Mouse (Mus musculus) liver, embryonic 15.5 days (tissue): ENCODE measurements around the gene Gfpt2. TPM values are rescaled to one million over a fixed set of nuclear protein-coding genes. Genes with fewer than 3 reads are reported as not detected.

Experiments
- ATAC-seq: fragments of 200-750 bp; cut with Nextera tagmentation; 2 replicates; pipeline ENCODE4 v1.8.0; 2017; ENCODE audit warnings: moderate number of reproducible peaks, mild to moderate bottlenecking, moderate library complexity; ENCODE audit not compliant: insufficient read depth
- H3K27ac ChIP-seq: fragments of 300-500 bp; sonication (generic); replicated peaks from 2 replicates; pipeline ENCODE4 v1.5.1; 2015; ENCODE audit warnings: mild to moderate bottlenecking, inconsistent platforms
- H3K27me3 ChIP-seq: fragments of 300-500 bp; sonication (generic); 2 replicates; pipeline ENCODE4 v1.6.1; 2015; ENCODE audit warnings: mild to moderate bottlenecking, inconsistent platforms
- H3K36me3 ChIP-seq: fragments of 300-500 bp; sonication (generic); replicated peaks from 2 replicates; pipeline ENCODE4 v1.6.1; 2015; ENCODE audit warnings: moderate library complexity, mild to moderate bottlenecking, inconsistent platforms
- H3K4me1 ChIP-seq: fragments of 300-500 bp; sonication (generic); replicated peaks from 2 replicates; pipeline ENCODE4 v1.6.1; 2015; ENCODE audit warnings: inconsistent platforms
- H3K4me2 ChIP-seq: fragments of 300-500 bp; sonication (generic); 2 replicates; pipeline ENCODE4 v1.6.1; 2015; ENCODE audit warnings: moderate library complexity, mild to moderate bottlenecking, inconsistent platforms
- H3K4me3 ChIP-seq: fragments of 300-500 bp; sonication (generic); replicated peaks from 2 replicates; pipeline ENCODE4 v1.5.1; 2015; ENCODE audit warnings: mild to moderate bottlenecking, inconsistent platforms
- H3K9ac ChIP-seq: fragments of 300-500 bp; sonication (generic); 2 replicates; pipeline ENCODE4 v1.6.1; 2015; ENCODE audit warnings: moderate library complexity, mild to moderate bottlenecking, inconsistent platforms
- H3K9me3 ChIP-seq: fragments of 300-500 bp; sonication (generic); replicated peaks from 2 replicates; pipeline ENCODE4 v1.6.1; 2016; ENCODE audit warnings: inconsistent platforms
- WGBS: fragments of 180-500 bp; shearing (Covaris S2); methylation state at CpG from one replicate; pipeline ENCODE4 v1.1.7; 2015; ENCODE audit warnings: mixed read lengths; ENCODE audit not compliant: insufficient replicate concordance; 5-methylcytosine and 5-hydroxymethylcytosine counted together
- polyA plus RNA-seq: library from polyadenylated mRNA; unstranded; fragments of >200 nt; fragmentation: Nextera tagmentation; extraction: Ambion mirVana; gene quantifications from 2 replicates; pipeline ENCODE4 v1.2.1, GENCODE M21; 2015

Gfpt2 gene
- polyA plus RNA-seq, 1 experiment from 2014 or later, result 0.74 TPM

- Histone ChIP-seq H3K9me3 (no peaks in the 10 kb centered on the region), H3K27me3 (no peaks in the 10 kb centered on the region), H3K27ac (no peak overlapping the region), H3K4me2 (no peak overlapping the region), H3K4me1 (peaks cover 7% of the 10 kb centered on the region), H3K4me3 (no peak overlapping the region), H3K36me3 (no peaks in the 10 kb centered on the region), H3K9ac (no peak overlapping the region)
- 79% methylated on average over 2 of the region's 2 CpGs for WGBS
- no peak for ATAC-seq
Observed at GRCm38 (mm10) chr11:49820928-49821327, 26.9 kb downstream of the Gfpt2 start.

DNA sequence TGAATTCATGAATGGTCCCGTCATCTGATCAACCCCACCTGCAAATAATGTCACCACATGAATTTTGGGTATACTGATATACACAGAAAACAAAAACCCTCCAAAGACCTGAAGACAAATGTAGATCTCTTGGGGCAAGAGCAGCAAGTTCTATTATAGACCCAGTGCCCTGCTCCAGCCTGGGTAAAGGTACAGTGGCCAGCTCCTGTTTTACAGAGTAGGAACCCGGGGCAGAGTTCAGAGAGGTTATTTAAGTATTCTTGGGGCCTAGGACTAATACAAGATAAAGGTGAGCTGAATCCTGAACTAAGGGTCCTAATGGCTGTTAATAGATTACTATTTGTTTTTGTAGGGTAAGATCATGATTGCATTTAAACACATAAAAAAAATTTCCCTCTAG is 27.6 kb downstream of the Gfpt2 start:
- WGBS, result 70% methylated on average over 2 of the region's 2 CpGs
- no peak for ATAC-seq
- Histone ChIP-seq H3K9me3 (no peaks in the 10 kb centered on the region), H3K27me3 (no peaks in the 10 kb centered on the region), H3K4me3 (no peak overlapping the region), H3K27ac (no peak overlapping the region), H3K4me1 (peaks cover 7% of the 10 kb centered on the region), H3K36me3 (no peaks in the 10 kb centered on the region), H3K9ac (no peak overlapping the region), H3K4me2 (no peak overlapping the region)

DNA sequence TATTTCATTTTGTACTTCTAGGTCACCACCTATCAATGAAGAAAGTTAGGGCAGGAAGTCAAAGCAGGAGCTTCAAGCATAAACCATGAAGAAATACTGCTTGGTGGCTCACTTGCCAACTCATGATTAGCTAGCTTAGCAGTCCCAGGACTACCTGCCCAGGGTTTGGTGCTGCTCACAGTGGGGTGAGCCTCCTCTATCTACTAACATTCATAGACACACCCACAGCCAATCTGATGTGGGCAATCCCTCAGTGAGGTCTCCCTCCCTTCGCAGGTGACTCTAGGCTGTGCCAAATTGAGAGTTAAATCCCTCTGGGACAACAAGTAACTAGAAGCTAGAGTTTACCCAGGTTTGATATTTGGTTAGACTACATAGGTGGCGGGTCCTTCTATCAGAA is 28.4 kb downstream of the Gfpt2 start:
- Histone ChIP-seq H3K9me3 (no peaks in the 10 kb centered on the region), H3K9ac (no peak overlapping the region), H3K27ac (no peak overlapping the region), H3K4me2 (no peak overlapping the region), H3K27me3 (no peaks in the 10 kb centered on the region), H3K36me3 (no peaks in the 10 kb centered on the region), H3K4me1 (peaks cover 7% of the 10 kb centered on the region), H3K4me3 (no peak overlapping the region)
- WGBS, result 48% methylated on average over 2 of the region's 2 CpGs
- peak; percentile 60 for ATAC-seq

DNA sequence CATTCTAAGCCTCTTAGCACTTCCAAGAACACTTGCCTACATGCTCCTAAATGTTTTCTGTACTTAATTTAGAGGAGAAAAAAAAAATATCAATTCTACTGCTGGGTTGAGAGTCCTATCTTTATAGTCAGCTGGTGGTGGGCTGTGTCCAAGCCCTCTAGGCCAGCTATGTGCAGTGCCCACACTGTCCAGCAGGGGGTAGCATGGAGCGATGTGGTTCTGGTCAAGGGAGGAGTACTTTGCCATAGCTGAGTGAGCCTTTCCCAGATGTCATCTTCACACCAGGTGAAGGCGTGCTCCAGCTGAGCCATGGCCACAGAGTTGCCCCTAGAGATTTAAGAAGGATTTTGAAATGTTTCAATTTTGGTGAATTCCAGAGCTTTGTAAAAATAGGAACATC is 30.9 kb downstream of the Gfpt2 start:
- Histone ChIP-seq H3K9ac (no peak overlapping the region), H3K4me2 (no peak overlapping the region), H3K9me3 (no peaks in the 10 kb centered on the region), H3K27ac (no peak overlapping the region), H3K27me3 (no peaks in the 10 kb centered on the region), H3K4me3 (no peak overlapping the region), H3K36me3 (no peaks in the 10 kb centered on the region), H3K4me1 (peaks cover 7% of the 10 kb centered on the region)
- 12% methylated on average over 2 of the region's 2 CpGs for WGBS
- no peak; the same call in 1 of the 2 replicates for ATAC-seq

DNA sequence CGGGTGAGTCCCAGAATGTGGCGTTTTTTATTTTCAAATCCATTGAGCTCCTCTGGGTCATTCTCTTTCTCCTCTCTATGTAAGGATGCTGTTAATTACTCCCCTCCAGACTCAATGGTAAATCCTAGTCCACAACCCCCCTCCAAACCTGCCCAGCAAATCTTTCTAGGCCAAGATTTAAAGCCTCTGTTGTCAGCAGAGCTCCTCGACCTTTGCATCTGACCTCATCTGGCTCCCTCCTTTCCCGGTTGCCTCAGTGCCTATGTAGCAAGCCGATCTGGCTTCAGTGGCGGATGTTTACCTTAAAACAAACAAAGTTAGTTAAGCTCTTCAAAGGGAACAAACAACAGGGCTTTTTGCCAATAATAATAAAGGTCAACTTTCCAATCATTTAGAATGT is 33.3 kb downstream of the Gfpt2 start:
- H3K27ac ChIP-seq, result no peak overlapping the region
- peaks cover 4% of the 10 kb centered on the region for H3K4me1 ChIP-seq
- H3K36me3 ChIP-seq, result no peaks in the 10 kb centered on the region
- H3K4me3 ChIP-seq, result no peak overlapping the region
- H3K9me3 ChIP-seq, result no peaks in the 10 kb centered on the region
- H3K9ac ChIP-seq, result no peak overlapping the region
- ATAC-seq, result no peak
- WGBS, result 42% methylated on average over 6 of the region's 6 CpGs
- no peak overlapping the region for H3K4me2 ChIP-seq
- H3K27me3 ChIP-seq, result no peaks in the 10 kb centered on the region

GRCm38 (mm10) chr11:49829176-49829745 is 35.3 kb downstream of the Gfpt2 start:
- Histone ChIP-seq H3K4me1 (0 out of 2 replicates have a peak, but pooled peaks cover 2% of the 10 kb centered on the region), H3K4me2 (no peak overlapping the region), H3K9me3 (no peaks in the 10 kb centered on the region), H3K27me3 (no peaks in the 10 kb centered on the region), H3K9ac (no peak overlapping the region), H3K36me3 (no peaks in the 10 kb centered on the region), H3K4me3 (no peak overlapping the region), H3K27ac (no peak overlapping the region)
- WGBS, result 58% methylated on average over 7 of the region's 7 CpGs
- no peak for ATAC-seq

DNA sequence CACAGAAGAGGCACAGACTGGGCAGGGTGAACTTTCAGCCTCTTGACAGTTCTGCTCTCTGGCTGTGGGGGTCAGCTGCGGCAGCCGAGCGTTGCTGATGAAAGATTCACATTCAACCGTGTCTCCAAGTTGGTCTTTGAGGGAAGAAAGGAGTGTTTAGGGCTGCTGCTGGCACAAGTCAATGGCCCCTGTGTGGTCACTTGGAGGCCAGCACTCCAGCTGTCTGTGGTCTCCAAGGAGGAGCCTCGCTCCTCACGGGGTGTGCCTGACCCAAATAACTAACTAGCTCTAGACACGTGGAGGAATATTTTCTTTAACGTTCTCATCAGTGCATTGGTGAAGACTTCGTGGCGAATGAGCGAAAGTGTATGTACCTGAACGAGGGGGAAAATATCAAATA is 38.0 kb downstream of the Gfpt2 start:
- H3K9ac ChIP-seq, result no peak overlapping the region
- ATAC-seq, result no peak
- no peak overlapping the region for H3K27ac ChIP-seq
- WGBS, result 74% methylated on average over 12 of the region's 12 CpGs
- no peaks in the 10 kb centered on the region for H3K27me3 ChIP-seq
- no peak overlapping the region for H3K4me3 ChIP-seq
- 0 out of 2 replicates have a peak, but pooled peaks cover 2% of the 10 kb centered on the region for H3K4me1 ChIP-seq
- H3K9me3 ChIP-seq, result no peaks in the 10 kb centered on the region
- H3K4me2 ChIP-seq, result no peak overlapping the region
- H3K36me3 ChIP-seq, result no peaks in the 10 kb centered on the region

DNA sequence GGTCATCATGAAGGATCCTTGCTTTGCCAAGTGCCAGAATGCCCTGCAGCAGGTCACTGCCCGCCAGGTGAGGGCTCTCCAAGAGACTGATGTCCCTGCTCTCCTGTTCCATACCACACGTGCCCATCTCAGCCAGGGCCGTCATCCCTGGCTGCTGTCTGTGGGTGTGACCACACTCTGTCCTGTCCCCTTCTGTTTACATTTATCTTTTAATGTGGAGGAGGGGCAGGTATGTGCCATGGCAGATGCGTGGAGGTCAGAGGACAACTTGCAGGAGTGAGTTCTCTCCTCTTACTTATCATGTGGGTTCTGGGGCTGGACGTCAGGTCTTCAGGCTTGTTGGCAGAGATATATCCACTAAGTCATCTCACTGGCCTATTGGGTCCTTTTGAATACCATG is 39.0 kb downstream of the Gfpt2 start:
- Histone ChIP-seq H3K27me3 (no peaks in the 10 kb centered on the region), H3K27ac (no peak overlapping the region), H3K4me2 (no peak overlapping the region), H3K36me3 (no peaks in the 10 kb centered on the region), H3K4me3 (no peak overlapping the region), H3K9me3 (no peaks in the 10 kb centered on the region), H3K4me1 (0 out of 2 replicates have a peak, but pooled peaks cover 2% of the 10 kb centered on the region), H3K9ac (no peak overlapping the region)
- 48% methylated on average over 5 of the region's 5 CpGs for WGBS
- no peak for ATAC-seq

- 61% methylated on average over 6 of the region's 6 CpGs for WGBS
- no peak overlapping the region for H3K4me2 ChIP-seq
- no peaks in the 10 kb centered on the region for H3K9me3 ChIP-seq
- H3K27me3 ChIP-seq, result no peaks in the 10 kb centered on the region
- no peak overlapping the region for H3K9ac ChIP-seq
- no peak overlapping the region for H3K4me3 ChIP-seq
- no peak overlapping the region for H3K27ac ChIP-seq
- no peaks in the 10 kb centered on the region for H3K36me3 ChIP-seq
- no peak for ATAC-seq
- 0 out of 2 replicates have a peak, but pooled peaks cover 2% of the 10 kb centered on the region for H3K4me1 ChIP-seq
Observed at GRCm38 (mm10) chr11:49834248-49834647, 40.3 kb downstream of the Gfpt2 start.

DNA sequence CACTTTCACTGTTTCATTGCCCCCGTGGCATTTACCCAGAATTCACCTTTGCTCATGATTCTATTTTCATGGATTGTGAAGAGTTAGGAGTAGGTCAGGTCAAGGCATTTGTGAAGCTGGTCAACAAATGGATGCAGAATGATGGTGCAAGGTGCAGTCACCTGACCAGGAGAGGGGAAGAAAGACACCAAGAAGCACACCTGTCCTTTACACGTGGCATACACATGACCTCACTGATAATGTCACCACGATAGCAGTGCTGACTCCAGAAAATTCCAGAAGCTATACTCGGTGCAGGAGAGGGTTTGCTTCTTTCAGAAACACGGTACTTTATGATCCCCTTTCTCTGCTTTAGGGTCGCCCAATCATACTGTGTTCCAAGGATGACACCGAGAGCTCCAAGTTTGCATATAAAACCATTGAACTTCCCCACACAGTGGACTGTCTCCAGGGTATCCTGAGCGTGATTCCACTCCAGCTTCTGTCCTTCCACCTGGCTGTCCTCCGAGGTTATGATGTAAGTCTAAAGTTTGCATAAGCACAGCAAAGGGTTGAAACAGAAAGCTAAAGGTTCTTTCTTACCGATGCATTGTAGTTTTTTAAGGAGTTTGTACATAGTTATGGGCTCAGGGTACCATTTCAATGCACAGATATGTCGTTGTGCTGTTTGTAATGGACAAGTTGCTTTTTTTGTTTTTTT is 41.4 kb downstream of the Gfpt2 start:
- no peak for ATAC-seq
- Histone ChIP-seq H3K9me3 (no peaks in the 10 kb centered on the region), H3K4me2 (no peak overlapping the region), H3K27ac (no peak overlapping the region), H3K4me1 (0 out of 2 replicates have a peak, but pooled peaks cover 2% of the 10 kb centered on the region), H3K4me3 (no peak overlapping the region), H3K9ac (no peak overlapping the region), H3K36me3 (no peaks in the 10 kb centered on the region), H3K27me3 (no peaks in the 10 kb centered on the region)
- 66% methylated on average over 11 of the region's 11 CpGs for WGBS

GRCm38 (mm10) chr11:49837717-49838407 is 43.9 kb downstream of the Gfpt2 start:
- Histone ChIP-seq H3K4me1 (peaks cover 14% of the 10 kb centered on the region), H3K27ac (no peak overlapping the region), H3K36me3 (no peaks in the 10 kb centered on the region), H3K9ac (no peak overlapping the region), H3K9me3 (no peaks in the 10 kb centered on the region), H3K27me3 (no peaks in the 10 kb centered on the region), H3K4me3 (no peak overlapping the region), H3K4me2 (no peak overlapping the region)
- WGBS, result 41% methylated on average over 13 of the region's 13 CpGs
- ATAC-seq, result no peak
